Mouse (Mus musculus) kidney, embryonic 14.5 days (tissue): Measurements from ENCODE around the gene Lrfn2. TPM values are rescaled to one million over a fixed set of nuclear protein-coding genes. Genes with fewer than 3 reads are reported as not detected.

Experiments used
- ATAC-seq: fragments of 200-750 bp; cut with Nextera tagmentation; 2 replicates; pipeline ENCODE4 v1.8.0; 2017; ENCODE audit warnings: moderate number of reproducible peaks, mild to moderate bottlenecking, moderate TSS enrichment, moderate library complexity; ENCODE audit not compliant: low FRiP score, low TSS enrichment
- H3K27ac ChIP-seq: fragments of 300-500 bp; sonication (generic); 2 replicates; pipeline ENCODE4 v1.5.1; 2014; ENCODE audit warnings: low read depth, mild to moderate bottlenecking, low read length, moderate library complexity, mixed read lengths
- H3K27me3 ChIP-seq: fragments of 300-500 bp; sonication (generic); 2 replicates; pipeline ENCODE4 v1.6.1; 2014; ENCODE audit warnings: mild to moderate bottlenecking, low read length; ENCODE audit not compliant: control insufficient read depth, insufficient read depth
- H3K36me3 ChIP-seq: fragments of 300-500 bp; sonication (generic); 2 replicates; pipeline ENCODE4 v1.6.1; 2014; ENCODE audit warnings: low read length, mixed read lengths; ENCODE audit not compliant: control insufficient read depth, insufficient read depth
- H3K4me1 ChIP-seq: fragments of 300-500 bp; sonication (generic); 2 replicates; pipeline ENCODE4 v1.6.1; 2014; ENCODE audit warnings: low read length, mixed read lengths; ENCODE audit not compliant: control insufficient read depth, insufficient read depth
- H3K4me2 ChIP-seq: fragments of 300-500 bp; sonication (generic); replicated peaks from 2 replicates; pipeline ENCODE4 v1.6.1; 2014; ENCODE audit warnings: low read depth, mild to moderate bottlenecking, low read length
- H3K4me3 ChIP-seq: fragments of 300-500 bp; sonication (generic); 2 replicates; pipeline ENCODE4 v1.5.1; 2014; ENCODE audit warnings: mild to moderate bottlenecking, low read length
- H3K9ac ChIP-seq: fragments of 300-500 bp; sonication (generic); 2 replicates; pipeline ENCODE4 v1.6.1; 2014; ENCODE audit warnings: low read depth, mild to moderate bottlenecking, low read length, moderate library complexity
- H3K9me3 ChIP-seq: fragments of 300-500 bp; sonication (generic); 2 replicates; pipeline ENCODE4 v1.6.1; 2016; ENCODE audit warnings: low read length; ENCODE audit not compliant: control insufficient read depth
- WGBS: fragments of 180-500 bp; shearing (Covaris S2); extraction: QIAGEN DNeasy Blood & Tissue Kit; methylation state at CpG from one replicate; pipeline ENCODE4 v1.1.7; 2014; 5-methylcytosine and 5-hydroxymethylcytosine counted together
- polyA plus RNA-seq: library from polyadenylated mRNA; unstranded; fragments of >200 nt; fragmentation: Nextera tagmentation; extraction: Ambion mirVana; gene quantifications from 2 replicates; pipeline ENCODE4 v1.2.1, GENCODE M21; 2014

Lrfn2 gene
- polyA plus RNA-seq, 1 experiment from 2014 or later = 0.84 TPM

DNA sequence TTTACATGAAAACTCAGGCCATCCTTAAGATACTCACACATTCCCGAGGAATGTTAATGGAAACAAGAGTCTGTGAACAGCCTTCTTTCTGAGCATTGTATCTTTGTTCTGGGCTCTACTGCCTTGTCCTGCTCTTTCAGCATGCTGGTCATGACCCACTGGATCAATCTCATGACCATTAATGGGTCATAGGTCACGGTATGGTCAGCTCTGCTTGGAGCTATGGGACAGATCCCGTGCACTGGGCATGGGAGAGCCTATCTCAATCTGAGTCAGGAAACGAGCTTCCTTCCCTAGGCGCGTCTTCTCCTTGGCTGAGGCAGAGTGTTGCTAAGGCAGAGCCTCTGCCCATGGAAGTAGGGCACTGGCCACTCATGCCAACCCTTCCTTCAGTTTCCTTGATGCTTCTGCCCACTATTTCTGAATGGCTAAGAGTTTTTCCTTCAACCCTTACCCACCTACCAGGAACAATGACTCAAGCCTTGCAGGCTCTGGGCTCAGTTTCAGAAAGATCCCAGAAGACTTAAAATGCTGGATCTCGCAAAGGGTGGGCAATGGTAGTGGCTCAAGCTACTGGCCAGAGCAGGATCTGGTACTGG, 24.0 kb downstream of the Lrfn2 start:
- Histone ChIP-seq H3K4me1 (peaks cover 17% of the 10 kb centered on the region), H3K9me3 (no peaks in the 10 kb centered on the region), H3K4me2 (no peak overlapping the region), H3K27me3 (no peaks in the 10 kb centered on the region), H3K27ac (no peak overlapping the region), H3K4me3 (no peak overlapping the region), H3K36me3 (no peaks in the 10 kb centered on the region), H3K9ac (no peak overlapping the region)
- no peak for ATAC-seq
- WGBS = 82% methylated on average over 7 of the region's 7 CpGs

- no peaks in the 10 kb centered on the region for H3K36me3 ChIP-seq
- WGBS = 0% methylated on average over 16 of the region's 16 CpGs
- peak overlapping the region; percentile 17; the same call in 1 of the 2 replicates for H3K4me3 ChIP-seq
- peaks cover 23% of the 10 kb centered on the region for H3K4me1 ChIP-seq
- H3K9me3 ChIP-seq = no peaks in the 10 kb centered on the region
- peak overlapping the region; percentile 31; the same call in 1 of the 2 replicates for H3K27ac ChIP-seq
- no peak overlapping the region; the same call in 1 of the 2 replicates for H3K9ac ChIP-seq
- H3K4me2 ChIP-seq = peak overlapping the region; percentile 42
- ATAC-seq = peak; percentile 93
- H3K27me3 ChIP-seq = no peaks in the 10 kb centered on the region
Observed at GRCm38 (mm10) chr17:48960161-48960698, 28.1 kb downstream of the Lrfn2 start.

- no peak overlapping the region for H3K4me2 ChIP-seq
- H3K9me3 ChIP-seq = no peaks in the 10 kb centered on the region
- H3K4me3 ChIP-seq = no peak overlapping the region
- H3K9ac ChIP-seq = no peak overlapping the region
- no peaks in the 10 kb centered on the region for H3K27me3 ChIP-seq
- ATAC-seq = no peak
- no peaks in the 10 kb centered on the region for H3K36me3 ChIP-seq
- WGBS = 69% methylated on average over 3 of the region's 3 CpGs
- no peak overlapping the region for H3K27ac ChIP-seq
- peaks cover 23% of the 10 kb centered on the region for H3K4me1 ChIP-seq
Observed at GRCm38 (mm10) chr17:48962646-48963045, 30.5 kb downstream of the Lrfn2 start.

DNA sequence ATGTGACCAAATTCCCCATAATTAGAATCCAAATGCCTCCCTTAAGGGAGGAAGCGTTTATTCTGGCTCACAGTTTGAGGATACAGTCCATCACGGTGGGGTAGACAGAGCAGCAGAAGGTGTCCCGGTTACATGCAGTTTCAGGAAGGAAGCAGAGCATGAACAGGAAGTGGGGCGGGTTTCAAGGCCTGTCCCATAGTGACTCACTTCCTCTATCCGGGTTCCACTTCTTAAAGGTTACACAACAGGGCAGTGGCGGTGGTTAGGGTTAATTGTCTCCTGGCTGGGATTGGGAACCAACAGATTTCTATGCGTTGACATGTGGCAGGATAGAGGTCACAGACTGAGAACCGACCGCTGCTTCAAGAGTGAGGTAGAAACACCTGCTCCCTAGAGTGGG, 31.6 kb downstream of the Lrfn2 start:
- H3K27me3 ChIP-seq = no peaks in the 10 kb centered on the region

DNA sequence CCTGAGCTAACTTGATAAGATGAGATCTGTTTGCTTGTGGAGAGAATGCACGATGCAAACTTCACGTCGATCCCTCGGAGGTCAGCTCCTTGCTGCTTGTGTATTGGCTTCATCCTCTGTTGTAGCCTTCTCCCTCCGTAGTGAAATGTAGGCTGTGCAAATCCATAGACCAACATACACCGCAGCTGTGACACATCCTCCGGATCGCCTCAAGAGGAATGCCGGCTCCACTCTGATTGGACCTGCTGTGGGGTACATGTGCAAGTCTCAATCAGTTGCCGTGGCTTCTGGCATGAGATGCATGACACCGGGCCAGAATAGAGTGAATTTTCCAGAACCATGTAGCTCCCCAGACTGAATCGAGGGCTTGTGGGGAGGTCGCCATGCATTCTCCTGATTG, 36.1 kb downstream of the Lrfn2 start:
- no peak overlapping the region for H3K4me3 ChIP-seq
- no peak for ATAC-seq
- H3K9ac ChIP-seq = no peak overlapping the region
- H3K4me1 ChIP-seq = peaks cover 6% of the 10 kb centered on the region; the same call in 1 of the 2 replicates
- no peaks in the 10 kb centered on the region for H3K36me3 ChIP-seq
- no peak overlapping the region for H3K4me2 ChIP-seq
- no peaks in the 10 kb centered on the region for H3K27me3 ChIP-seq
- H3K9me3 ChIP-seq = no peaks in the 10 kb centered on the region
- H3K27ac ChIP-seq = no peak overlapping the region
- 90% methylated on average over 13 of the region's 13 CpGs for WGBS

More for the DNA sequence above, 31.6 kb downstream of the Lrfn2 start:
- Histone ChIP-seq H3K27ac (no peak overlapping the region), H3K4me2 (no peak overlapping the region), H3K4me1 (peaks cover 23% of the 10 kb centered on the region), H3K9me3 (no peaks in the 10 kb centered on the region), H3K9ac (no peak overlapping the region), H3K4me3 (no peak overlapping the region), H3K36me3 (no peaks in the 10 kb centered on the region)
- WGBS = 75% methylated on average over 9 of the region's 9 CpGs
- ATAC-seq = no peak

- no peaks in the 10 kb centered on the region for H3K36me3 ChIP-seq
- H3K9me3 ChIP-seq = no peaks in the 10 kb centered on the region
- 76% methylated on average over 10 of the region's 10 CpGs for WGBS
- no peak overlapping the region for H3K4me3 ChIP-seq
- H3K27ac ChIP-seq = no peak overlapping the region
- H3K4me2 ChIP-seq = no peak overlapping the region
- H3K27me3 ChIP-seq = no peaks in the 10 kb centered on the region
- ATAC-seq = no peak
- no peak overlapping the region for H3K9ac ChIP-seq
- peaks cover 14% of the 10 kb centered on the region; the same call in 1 of the 2 replicates for H3K4me1 ChIP-seq
Observed at GRCm38 (mm10) chr17:48971296-48971695, 39.1 kb downstream of the Lrfn2 start.

DNA sequence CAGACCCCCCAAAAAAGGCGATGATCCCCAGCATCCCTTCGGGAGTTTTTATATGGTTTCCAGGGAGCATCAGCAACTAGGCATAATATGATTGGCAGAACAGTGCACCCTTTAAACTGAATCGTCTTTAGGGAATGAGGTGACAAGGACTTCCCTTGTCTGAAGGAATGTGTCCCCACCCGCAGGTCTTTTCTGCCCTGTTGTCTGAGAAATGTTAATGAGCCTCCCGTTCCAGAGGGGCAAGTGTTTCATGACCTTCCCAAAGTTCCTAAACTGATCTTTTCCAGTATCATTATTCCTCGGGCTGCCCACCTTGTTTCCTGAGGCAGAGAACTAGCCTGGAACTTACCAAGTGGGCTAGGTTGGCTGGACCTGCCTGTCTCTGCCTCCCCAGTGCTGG, 40.7 kb downstream of the Lrfn2 start:
- Histone ChIP-seq H3K9ac (no peak overlapping the region), H3K27ac (no peak overlapping the region), H3K4me2 (no peak overlapping the region), H3K9me3 (no peaks in the 10 kb centered on the region), H3K4me3 (no peak overlapping the region), H3K36me3 (no peaks in the 10 kb centered on the region), H3K4me1 (peaks cover 14% of the 10 kb centered on the region; the same call in 1 of the 2 replicates), H3K27me3 (no peaks in the 10 kb centered on the region)
- 40% methylated on average over 6 of the region's 6 CpGs for WGBS
- no peak for ATAC-seq

GRCm38 (mm10) chr17:48973394-48973793, 41.2 kb downstream of the Lrfn2 start:
- H3K27ac ChIP-seq = no peak overlapping the region
- no peak overlapping the region for H3K4me3 ChIP-seq
- no peak for ATAC-seq
- WGBS = 28% methylated on average over 3 of the region's 3 CpGs
- H3K36me3 ChIP-seq = no peaks in the 10 kb centered on the region
- no peaks in the 10 kb centered on the region for H3K9me3 ChIP-seq
- no peak overlapping the region for H3K4me2 ChIP-seq
- no peak overlapping the region for H3K9ac ChIP-seq
- peaks cover 14% of the 10 kb centered on the region; the same call in 1 of the 2 replicates for H3K4me1 ChIP-seq
- H3K27me3 ChIP-seq = no peaks in the 10 kb centered on the region

DNA sequence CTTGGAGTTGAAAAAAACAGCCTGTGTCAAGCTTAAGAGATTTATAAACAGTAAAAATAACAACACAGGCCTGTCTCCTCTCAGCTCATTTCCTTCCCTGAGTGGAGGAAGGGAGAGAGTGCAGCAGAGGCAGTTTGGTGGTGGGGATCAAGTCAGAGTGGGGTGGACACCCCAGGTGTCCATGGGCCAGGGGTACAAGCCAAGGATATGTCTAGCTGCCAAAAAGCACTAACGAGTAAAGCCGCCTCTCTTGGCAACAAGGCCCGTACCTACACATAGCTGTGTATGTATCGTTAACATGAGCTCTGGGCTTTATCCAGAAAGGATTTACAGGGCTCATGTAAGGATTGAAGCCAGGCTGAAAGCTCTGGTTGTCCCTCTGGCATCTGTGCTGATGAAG, 42.9 kb downstream of the Lrfn2 start:
- WGBS = 62% methylated on average over 4 of the region's 4 CpGs
- peak overlapping the region; percentile 76 for H3K27ac ChIP-seq
- peaks cover 14% of the 10 kb centered on the region; the same call in 1 of the 2 replicates for H3K4me1 ChIP-seq
- H3K4me2 ChIP-seq = no peak overlapping the region
- H3K9me3 ChIP-seq = no peaks in the 10 kb centered on the region
- H3K4me3 ChIP-seq = no peak overlapping the region
- no peak overlapping the region for H3K9ac ChIP-seq
- H3K36me3 ChIP-seq = no peaks in the 10 kb centered on the region
- H3K27me3 ChIP-seq = no peaks in the 10 kb centered on the region
- peak; percentile 58; the same call in 1 of the 2 replicates for ATAC-seq
